Mouse (Mus musculus) MEL-GATA-1-ER (cell line): ENCODE data around the gene Nxpe4.
"Not testable (repeated sequence)": the region's sequence is repeated elsewhere in the genome, so short reads cannot be mapped to it uniquely, and the experiment has no call there.

ENCODE experiments used
- DNase-seq: peaks from one replicate; pipeline ENCODE4 v3.0.0-alpha.2; 2012; ENCODE audit warnings: low read depth; ENCODE audit errors: extremely low read depth

Gene Nxpe4

GRCm38 (mm10) chr9:48239461-48239860 lies 77.6 kb downstream of the Nxpe4 start:
- DNase-seq: no peak

GRCm38 (mm10) chr9:48240431-48240830 lies 78.6 kb downstream of the Nxpe4 start:
- no peak for DNase-seq

GRCm38 (mm10) chr9:48241791-48242190 lies 80.0 kb downstream of the Nxpe4 start:
- no peak for DNase-seq

GRCm38 (mm10) chr9:48242756-48243155 lies 80.9 kb downstream of the Nxpe4 start:
- DNase-seq: no peak

- DNase-seq: no peak
These were observed 82.4 kb downstream of the Nxpe4 start for GRCm38 (mm10) chr9:48244175-48244574.

GRCm38 (mm10) chr9:48245525-48245924 lies 83.7 kb downstream of the Nxpe4 start:
- no peak for DNase-seq

GRCm38 (mm10) chr9:48247276-48247675 lies 85.5 kb downstream of the Nxpe4 start:
- DNase-seq: no peak

- DNase-seq: no peak
These were observed 90.4 kb downstream of the Nxpe4 start for GRCm38 (mm10) chr9:48252236-48252635.

- DNase-seq: no peak
These were observed 95.2 kb downstream of the Nxpe4 start for GRCm38 (mm10) chr9:48257001-48257400.

- no peak for DNase-seq
These were observed 96.1 kb downstream of the Nxpe4 start for GRCm38 (mm10) chr9:48257741-48258423.

- DNase-seq: no peak
These were observed 102.8 kb downstream of the Nxpe4 start for GRCm38 (mm10) chr9:48264616-48265015.

- DNase-seq: no peak
These were observed 103.7 kb downstream of the Nxpe4 start for GRCm38 (mm10) chr9:48265491-48265890.

GRCm38 (mm10) chr9:48266286-48267027 lies 104.6 kb downstream of the Nxpe4 start:
- DNase-seq: no peak

GRCm38 (mm10) chr9:48267028-48267441 lies 105.2 kb downstream of the Nxpe4 start:
- DNase-seq: no peak

GRCm38 (mm10) chr9:48267960-48268359 lies 106.1 kb downstream of the Nxpe4 start:
- no peak for DNase-seq

GRCm38 (mm10) chr9:48276831-48277230 lies 115.0 kb downstream of the Nxpe4 start:
- DNase-seq: no peak

- no peak for DNase-seq
These were observed 122.4 kb downstream of the Nxpe4 start for GRCm38 (mm10) chr9:48284221-48284620.

GRCm38 (mm10) chr9:48290281-48290680 lies 128.5 kb downstream of the Nxpe4 start:
- no peak for DNase-seq

- DNase-seq: no peak
These were observed 132.9 kb downstream of the Nxpe4 start for GRCm38 (mm10) chr9:48294754-48295153.

- no peak for DNase-seq
These were observed 137.2 kb downstream of the Nxpe4 start for GRCm38 (mm10) chr9:48298983-48299382.

GRCm38 (mm10) chr9:48303564-48303963 lies 141.7 kb downstream of the Nxpe4 start:
- DNase-seq: not testable (repeated sequence)

- DNase-seq: no peak
These were observed 149.4 kb downstream of the Nxpe4 start for GRCm38 (mm10) chr9:48311241-48311640.

- no peak for DNase-seq
These were observed 152.4 kb downstream of the Nxpe4 start for GRCm38 (mm10) chr9:48314194-48314593.
